Mouse (Mus musculus) kidney, adult 2 months (tissue): Measurements from ENCODE around the gene Ctf1.
A peak's percentile ranks its signal among the peaks of the same experiment; 100 is the strongest.

ENCODE experiments used
- CTCF ChIP-seq: fragments of 200-500 bp; conservative IDR thresholded peaks from 2 replicates; pipeline ENCODE4 v1.5.1; 2011; ENCODE audit warnings: low read depth, mild to moderate bottlenecking, control low read depth, low read length, moderate library complexity, mixed read lengths; ENCODE audit not compliant: insufficient read depth, insufficient read length
- POLR2A ChIP-seq: fragments of 200-500 bp; IDR thresholded peaks from one replicate; pipeline ENCODE4 v1.6.1; 2011; ENCODE audit warnings: low read depth, low read length, control low read depth

GRCm38 (mm10) chr7:127677077-127677476 is 35.5 kb upstream of the Ctf1 start:
- TF ChIP-seq CTCF (peak; percentile 82), POLR2A (no peak)
